Mouse (Mus musculus): Measurements from ENCODE around the gene Daglb. TPM values are rescaled to one million over a fixed set of nuclear protein-coding genes. Genes with fewer than 3 reads are reported as not detected.
A peak's percentile ranks its signal among the peaks of the same experiment; 100 is the strongest.

The Daglb gene
- polyA plus RNA-seq, 1 experiment from 2014 or later, result 5.5 TPM

DNA sequence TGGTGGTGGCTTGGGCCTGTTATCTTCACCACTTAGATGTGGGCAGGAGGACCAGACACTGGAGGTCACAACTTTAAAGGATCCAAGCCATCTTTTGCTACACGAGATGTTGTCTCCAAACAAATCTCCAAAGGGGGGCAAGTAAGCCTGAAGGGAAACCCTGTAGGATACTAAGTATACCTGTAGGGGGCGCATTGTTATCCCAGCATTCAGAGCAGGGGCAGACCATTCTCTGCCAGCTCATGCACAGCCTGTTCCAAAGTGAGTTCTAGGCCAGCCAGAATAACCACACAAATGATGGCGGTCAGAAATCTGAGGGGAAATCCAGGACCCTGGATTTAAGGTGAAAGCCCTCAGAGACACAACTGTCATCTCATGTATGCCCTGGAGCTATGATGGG, 40.1 kb downstream of the Daglb start:
- Histone ChIP-seq H3K4me3 (ENCODE audit: low read depth, low read length) (no peak overlapping the region), H3K9me3 (ENCODE audit: control insufficient read depth, low read length) (no peaks in the 10 kb centered on the region), H3K9ac (ENCODE audit: low read length) (no peak overlapping the region), H3K27ac (replicated peaks) (no peak overlapping the region), H3K4me1 (replicated peaks; ENCODE audit: control insufficient read depth, insufficient read depth) (no peaks in the 10 kb centered on the region), H3K36me3 (ENCODE audit: control insufficient read depth, insufficient read depth, low read length) (peaks cover 18% of the 10 kb centered on the region), H3K4me2 (replicated peaks; ENCODE audit: low read depth) (no peak overlapping the region), H3K27me3 (ENCODE audit: control insufficient read depth, insufficient read depth, low read length) (no peaks in the 10 kb centered on the region)
- DNase-seq (ENCODE audit: low spot score), result no peak
- TF ChIP-seq EP300 (optimal IDR thresholded peaks at IDR 0.05) (no peak), CTCF (IDR thresholded peaks at IDR 0.05; ENCODE audit: low read depth) (peak; percentile 75)
- no peak for ATAC-seq (ENCODE audit: low FRiP score, low TSS enrichment)
- 61% methylated on average over 3 of the region's 3 CpGs for WGBS

DNA sequence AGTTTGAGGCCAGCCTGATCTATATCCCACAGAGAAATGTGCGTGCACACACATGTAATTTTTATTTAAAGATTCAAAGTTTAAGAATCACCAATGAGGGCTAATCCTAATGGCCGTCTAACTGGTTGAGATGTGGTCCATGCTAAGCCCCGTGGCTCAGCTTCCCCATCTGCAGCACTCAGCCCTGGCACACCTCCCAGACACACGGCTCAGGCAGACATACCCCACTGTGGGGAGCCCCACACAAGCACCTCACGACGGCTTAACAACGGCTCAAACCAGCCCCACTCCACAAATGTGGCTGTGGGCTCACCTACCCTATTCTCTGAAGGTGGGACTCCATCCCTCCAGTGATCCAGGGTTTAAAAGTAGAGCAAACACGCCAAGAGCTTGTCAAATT, 40.7 kb downstream of the Daglb start:
- 61% methylated on average over 8 of the region's 8 CpGs for WGBS
- no peak for TF ChIP-seq CTCF (IDR thresholded peaks at IDR 0.05; ENCODE audit: low read depth)
- no peak for TF ChIP-seq EP300 (optimal IDR thresholded peaks at IDR 0.05)
- ATAC-seq (ENCODE audit: low FRiP score, low TSS enrichment), result no peak

DNA sequence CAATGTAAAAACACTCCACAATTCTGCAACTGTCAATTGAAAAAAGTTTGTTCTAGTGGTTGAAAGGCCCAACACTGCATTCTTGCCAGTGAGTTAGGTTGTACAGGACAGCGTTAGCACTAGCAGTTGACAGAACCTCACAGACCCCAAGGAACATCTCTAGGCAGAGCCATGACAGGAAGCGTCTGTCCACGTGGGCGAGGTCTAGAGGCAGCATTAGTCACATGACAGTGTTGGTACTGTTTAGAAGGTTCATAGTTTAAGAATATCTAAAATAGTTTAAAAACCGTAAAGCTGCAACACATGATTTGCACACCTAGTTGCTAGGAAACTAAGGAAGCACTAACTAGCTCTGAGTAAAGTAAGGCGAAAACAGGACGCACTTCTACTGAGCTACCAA, 41.2 kb downstream of the Daglb start:
- Histone ChIP-seq H3K4me1 (replicated peaks; ENCODE audit: control insufficient read depth, insufficient read depth) (no peaks in the 10 kb centered on the region), H3K4me3 (ENCODE audit: low read depth, low read length) (no peak overlapping the region), H3K4me2 (replicated peaks; ENCODE audit: low read depth) (no peak overlapping the region), H3K9ac (ENCODE audit: low read length) (no peak overlapping the region), H3K9me3 (ENCODE audit: control insufficient read depth, low read length) (no peaks in the 10 kb centered on the region), H3K27ac (replicated peaks) (no peak overlapping the region), H3K27me3 (ENCODE audit: control insufficient read depth, insufficient read depth, low read length) (no peaks in the 10 kb centered on the region), H3K36me3 (ENCODE audit: control insufficient read depth, insufficient read depth, low read length) (peaks cover 18% of the 10 kb centered on the region)
- 70% methylated on average over 7 of the region's 7 CpGs for WGBS
- DNase-seq (ENCODE audit: low spot score), result no peak
- no peak for ATAC-seq (ENCODE audit: low FRiP score, low TSS enrichment)
- no peak for TF ChIP-seq EP300 (optimal IDR thresholded peaks at IDR 0.05)
- no peak for TF ChIP-seq CTCF (IDR thresholded peaks at IDR 0.05; ENCODE audit: low read depth)

More for the DNA sequence above, 40.7 kb downstream of the Daglb start:
- Histone ChIP-seq H3K4me3 (ENCODE audit: low read depth, low read length) (no peak overlapping the region), H3K4me1 (replicated peaks; ENCODE audit: control insufficient read depth, insufficient read depth) (no peaks in the 10 kb centered on the region), H3K9me3 (ENCODE audit: control insufficient read depth, low read length) (no peaks in the 10 kb centered on the region), H3K27me3 (ENCODE audit: control insufficient read depth, insufficient read depth, low read length) (no peaks in the 10 kb centered on the region), H3K4me2 (replicated peaks; ENCODE audit: low read depth) (no peak overlapping the region), H3K36me3 (ENCODE audit: control insufficient read depth, insufficient read depth, low read length) (peaks cover 18% of the 10 kb centered on the region), H3K27ac (replicated peaks) (no peak overlapping the region), H3K9ac (ENCODE audit: low read length) (no peak overlapping the region)
- no peak for DNase-seq (ENCODE audit: low spot score)

DNA sequence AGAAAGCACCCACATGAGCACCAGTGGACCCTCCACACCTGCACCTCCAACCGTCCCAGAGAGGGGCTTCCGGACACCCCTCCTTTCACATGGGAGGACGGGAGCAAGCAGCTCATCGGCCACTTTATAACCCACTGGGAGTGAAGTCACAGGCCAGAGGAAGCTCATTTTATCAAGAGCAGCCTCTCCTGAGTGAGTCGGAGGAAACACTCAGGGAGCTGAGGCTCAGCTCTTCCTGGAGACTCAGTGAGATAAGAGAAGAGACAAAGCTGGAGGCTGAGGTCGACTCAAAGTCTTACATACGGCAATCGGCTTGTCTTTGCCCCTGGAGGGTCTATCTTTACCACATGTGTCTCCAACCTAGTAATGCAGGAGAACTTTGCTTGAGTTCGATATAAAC, 44.9 kb downstream of the Daglb start:
- WGBS, result 67% methylated on average over 9 of the region's 9 CpGs
- ATAC-seq (ENCODE audit: low FRiP score, low TSS enrichment), result no peak

DNA sequence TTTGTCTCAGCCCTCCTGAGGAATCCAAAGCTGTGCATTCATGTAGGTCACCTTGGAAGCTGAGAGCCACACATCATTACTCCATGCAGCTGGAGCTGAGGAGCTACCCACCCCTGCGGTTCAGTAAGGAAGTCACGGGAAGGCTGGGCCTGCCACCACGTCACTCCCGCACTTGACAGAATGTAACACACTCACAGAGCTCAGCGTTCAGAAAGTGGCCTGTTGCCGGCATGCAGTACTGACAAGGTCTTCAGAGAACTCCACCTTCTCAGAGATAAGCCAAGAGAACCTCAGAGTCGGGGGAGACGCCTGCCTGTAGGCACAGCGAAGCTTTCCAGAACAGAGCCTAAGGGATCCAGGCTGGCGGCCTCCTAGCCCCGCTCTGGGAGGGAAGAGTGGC, 45.4 kb downstream of the Daglb start:
- TF ChIP-seq EP300 (optimal IDR thresholded peaks at IDR 0.05), result no peak
- no peak for TF ChIP-seq CTCF (IDR thresholded peaks at IDR 0.05; ENCODE audit: low read depth)
- H3K27ac ChIP-seq (replicated peaks), result no peak overlapping the region
- 56% methylated on average over 11 of the region's 11 CpGs for WGBS
- no peaks in the 10 kb centered on the region for H3K9me3 ChIP-seq (ENCODE audit: control insufficient read depth, low read length)
- no peak overlapping the region for H3K4me3 ChIP-seq (ENCODE audit: low read depth, low read length)
- no peaks in the 10 kb centered on the region for H3K4me1 ChIP-seq (replicated peaks; ENCODE audit: control insufficient read depth, insufficient read depth)
- ATAC-seq (ENCODE audit: low FRiP score, low TSS enrichment) (peak; percentile 45), DNase-seq (ENCODE audit: low spot score) (no peak)
- no peak overlapping the region for H3K4me2 ChIP-seq (replicated peaks; ENCODE audit: low read depth)
- no peaks in the 10 kb centered on the region for H3K27me3 ChIP-seq (ENCODE audit: control insufficient read depth, insufficient read depth, low read length)
- peaks cover 22% of the 10 kb centered on the region for H3K36me3 ChIP-seq (ENCODE audit: control insufficient read depth, insufficient read depth, low read length)
- H3K9ac ChIP-seq (ENCODE audit: low read length), result no peak overlapping the region

More for the DNA sequence above, 44.9 kb downstream of the Daglb start:
- Histone ChIP-seq H3K4me1 (replicated peaks; ENCODE audit: control insufficient read depth, insufficient read depth) (no peaks in the 10 kb centered on the region), H3K36me3 (ENCODE audit: control insufficient read depth, insufficient read depth, low read length) (peaks cover 24% of the 10 kb centered on the region), H3K9me3 (ENCODE audit: control insufficient read depth, low read length) (no peaks in the 10 kb centered on the region), H3K27ac (replicated peaks) (peak overlapping the region; percentile 40; the same call in 1 of the 2 replicates), H3K4me2 (replicated peaks; ENCODE audit: low read depth) (no peak overlapping the region), H3K27me3 (ENCODE audit: control insufficient read depth, insufficient read depth, low read length) (no peaks in the 10 kb centered on the region), H3K9ac (ENCODE audit: low read length) (no peak overlapping the region), H3K4me3 (ENCODE audit: low read depth, low read length) (no peak overlapping the region)
- TF ChIP-seq EP300 (optimal IDR thresholded peaks at IDR 0.05) (no peak), CTCF (IDR thresholded peaks at IDR 0.05; ENCODE audit: low read depth) (no peak)
- no peak for DNase-seq (ENCODE audit: low spot score)

DNA sequence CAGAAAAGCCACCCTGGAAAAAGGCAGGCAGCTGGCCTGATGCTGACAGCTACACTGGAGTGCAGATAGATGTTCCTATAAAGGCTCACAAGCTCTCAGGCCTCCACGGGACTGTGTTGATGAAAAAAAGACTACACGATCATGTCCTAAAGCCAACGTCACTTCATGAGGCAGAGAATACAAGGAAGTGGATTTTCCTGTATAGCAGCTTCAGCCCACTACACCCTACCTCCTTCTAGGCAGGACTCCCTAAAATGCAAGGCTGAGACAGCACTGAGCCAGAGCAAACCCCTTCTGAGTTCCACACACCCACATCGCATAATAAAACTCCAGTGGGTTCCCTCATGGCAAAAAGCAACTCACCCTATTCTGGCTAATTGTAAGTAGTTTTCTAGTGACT, 47.2 kb downstream of the Daglb start:
- Histone ChIP-seq H3K4me3 (ENCODE audit: low read depth, low read length) (no peak overlapping the region), H3K9ac (ENCODE audit: low read length) (no peak overlapping the region), H3K4me1 (replicated peaks; ENCODE audit: control insufficient read depth, insufficient read depth) (no peaks in the 10 kb centered on the region), H3K27me3 (ENCODE audit: control insufficient read depth, insufficient read depth, low read length) (no peaks in the 10 kb centered on the region), H3K36me3 (ENCODE audit: control insufficient read depth, insufficient read depth, low read length) (peaks cover 22% of the 10 kb centered on the region), H3K4me2 (replicated peaks; ENCODE audit: low read depth) (no peak overlapping the region), H3K9me3 (ENCODE audit: control insufficient read depth, low read length) (no peaks in the 10 kb centered on the region), H3K27ac (replicated peaks) (peak overlapping the region; percentile 80)
- 43% methylated on average over 4 of the region's 4 CpGs for WGBS
- 0 out of 2 replicates have a peak, but pooled peaks have one; percentile 22 for ATAC-seq (ENCODE audit: low FRiP score, low TSS enrichment)
- DNase-seq (ENCODE audit: low spot score), result no peak
- TF ChIP-seq CTCF (IDR thresholded peaks at IDR 0.05; ENCODE audit: low read depth), result no peak
- no peak for TF ChIP-seq EP300 (optimal IDR thresholded peaks at IDR 0.05)

Measured in stomach, postnatal 0 days (tissue).